Mouse (Mus musculus): Measurements from ENCODE around the gene Bend5. TPM values are rescaled to one million over a fixed set of nuclear protein-coding genes. Genes with fewer than 3 reads are reported as not detected.
A peak's percentile ranks its signal among the peaks of the same experiment; 100 is the strongest.

Gene Bend5
- total RNA-seq (2021): 10 to 100 TPM; 13.1 to 13.5 TPM
- long read RNA-seq, experiment 1, partial matches to known transcripts: 0 of 6 reads
- long read RNA-seq, experiment 1, other reads (novel, unspliced or antisense): 2 of 6 reads
- long read RNA-seq, experiment 2, transcript Bend5-201 (6 exons, 1,826 nt): major isoform, 5 of 12 reads
- long read RNA-seq, experiment 2, partial matches to known transcripts: 0 of 12 reads
- long read RNA-seq, experiment 2, other reads (novel, unspliced or antisense): 4 of 12 reads

DNA sequence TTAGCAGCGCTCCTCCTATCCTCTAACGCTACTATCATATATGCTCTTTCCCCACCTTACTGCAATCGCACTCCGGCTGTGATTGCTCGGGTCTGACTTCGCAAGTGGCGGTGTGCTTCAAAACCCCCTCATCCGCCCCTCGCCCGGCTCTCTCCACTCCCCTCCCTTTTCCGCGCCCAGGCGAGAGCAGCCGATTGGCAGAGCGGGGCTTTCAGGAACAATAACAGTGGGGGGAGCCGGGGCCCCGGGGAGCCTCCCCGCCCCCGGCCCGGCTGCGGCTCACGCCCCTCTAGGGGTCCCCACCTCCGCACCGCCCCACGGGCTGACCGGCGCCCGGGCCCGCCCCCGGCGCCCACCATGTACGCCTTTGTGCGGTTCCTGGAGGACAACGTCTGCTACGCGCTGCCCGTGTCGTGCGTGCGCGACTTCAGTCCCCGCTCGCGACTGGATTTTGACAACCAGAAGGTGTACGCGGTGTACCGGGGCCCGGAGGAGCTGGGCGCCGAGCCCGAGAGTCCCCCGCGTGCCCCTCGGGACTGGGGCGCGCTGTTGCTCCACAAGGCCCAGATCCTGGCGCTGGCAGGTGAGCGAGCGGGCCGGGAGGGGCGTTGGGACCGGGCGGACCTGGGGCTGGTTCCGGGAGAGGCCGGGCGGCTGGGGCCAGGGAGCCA is at the start of gene Bend5:
Gene Bend5 (plus strand): TSS at position 189 of the 671 bp plus-strand sequence.
- no peak for TF ChIP-seq CTCF (conservative IDR thresholded peaks at IDR 0.05)
- DNase-seq (ENCODE audit: low spot score in 2 of 2): peak; percentile 58 to 64
- Histone ChIP-seq H3K27ac (peak within 1 kb of the TSS; percentile 81), H3K4me3 (peak within 1 kb of the TSS; percentile 67)

DNA sequence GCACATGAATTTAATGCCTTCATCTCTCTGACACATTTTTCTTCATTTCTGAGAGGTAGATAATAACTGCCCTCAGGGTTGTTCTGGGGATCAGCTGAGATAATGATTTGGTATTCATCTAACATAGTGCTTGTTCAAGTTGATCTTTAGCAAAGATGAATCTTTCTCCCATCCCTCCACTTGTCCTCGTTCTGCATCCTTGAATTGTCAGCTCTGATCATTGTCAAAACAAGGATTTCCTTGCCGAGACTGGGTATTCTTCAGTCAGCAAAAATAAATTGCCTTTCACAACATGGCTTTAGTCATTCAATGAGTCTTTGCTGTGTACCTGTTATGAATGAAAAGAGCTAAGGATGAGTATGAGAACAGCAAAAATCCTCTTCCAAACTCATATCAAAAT is 47.0 kb upstream of the Bend5 start:
- Histone ChIP-seq H3K27ac (no peak overlapping the region), H3K4me3 (no peak overlapping the region)
- TF ChIP-seq CTCF (conservative IDR thresholded peaks at IDR 0.05): no peak
- no peak for DNase-seq (ENCODE audit: low spot score in 2 of 2)

DNA sequence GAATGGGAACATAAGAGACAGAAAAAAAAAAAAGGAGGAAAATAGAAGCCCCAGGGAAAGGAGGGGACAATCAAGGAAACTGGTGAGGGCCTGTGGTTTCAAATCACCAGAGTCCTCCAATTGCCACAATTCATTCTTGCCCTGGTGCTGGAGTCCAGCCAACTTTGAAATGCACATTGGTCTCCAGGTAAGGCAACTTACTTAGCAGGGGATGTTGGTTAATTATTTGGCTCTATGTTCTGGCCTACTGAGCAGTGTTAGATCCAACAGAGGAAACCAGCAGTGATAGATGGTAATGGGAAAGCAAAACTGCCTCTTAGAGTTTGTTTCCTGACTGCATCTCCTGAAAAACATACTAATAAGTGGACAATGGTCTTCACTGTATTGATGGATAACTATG is 37.6 kb upstream of the Bend5 start:
- no peak for DNase-seq (ENCODE audit: low spot score in 2 of 2)
- Histone ChIP-seq H3K27ac (no peak overlapping the region), H3K4me3 (no peak overlapping the region)
- TF ChIP-seq CTCF (conservative IDR thresholded peaks at IDR 0.05): no peak

DNA sequence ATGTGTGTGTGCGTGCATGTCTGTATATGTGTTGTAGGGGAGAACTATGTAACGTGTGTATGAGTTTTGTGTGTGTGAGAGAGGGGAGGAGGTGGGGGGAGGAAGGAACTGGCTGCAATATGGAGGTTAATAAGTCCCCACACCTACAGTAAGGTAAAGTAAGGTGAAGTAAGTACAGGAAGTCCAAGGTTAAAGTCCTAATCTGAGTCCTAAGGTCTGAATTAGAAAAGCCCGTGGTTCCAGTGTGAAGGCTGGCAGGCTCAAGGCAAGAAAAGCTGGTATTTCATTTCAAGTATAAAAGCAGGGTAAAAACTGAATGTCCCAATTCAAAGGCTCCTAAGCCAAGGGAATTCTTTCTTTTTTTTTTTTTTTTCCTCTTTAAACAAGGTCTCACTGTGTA is 36.7 kb upstream of the Bend5 start:
- Histone ChIP-seq H3K4me3 (no peak overlapping the region), H3K27ac (no peak overlapping the region)
- no peak for TF ChIP-seq CTCF (conservative IDR thresholded peaks at IDR 0.05)
- DNase-seq (ENCODE audit: low spot score in 2 of 2): no peak

DNA sequence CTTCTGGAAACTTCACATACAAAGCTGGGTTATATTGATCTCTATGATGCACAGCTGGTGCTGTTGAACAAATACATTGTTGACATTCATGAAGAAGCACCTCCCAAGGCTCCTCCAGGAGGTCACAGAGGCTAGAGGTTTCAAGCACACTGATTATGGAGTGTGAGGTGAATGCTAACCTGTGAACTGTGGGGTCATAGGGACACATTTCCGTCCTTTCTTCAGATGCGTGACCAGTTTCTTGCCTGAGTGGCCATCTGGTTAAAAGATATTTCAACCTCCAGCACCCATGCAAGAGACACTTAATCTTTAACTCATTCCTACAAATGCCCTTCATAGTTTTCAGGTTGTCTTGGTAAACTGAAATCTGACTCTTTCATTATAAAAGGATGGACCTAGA is 31.7 kb upstream of the Bend5 start:
- no peak for TF ChIP-seq CTCF (conservative IDR thresholded peaks at IDR 0.05)
- no peak overlapping the region for H3K27ac ChIP-seq
- H3K4me3 ChIP-seq: no peak overlapping the region
- no peak for DNase-seq (ENCODE audit: low spot score in 2 of 2)

DNA sequence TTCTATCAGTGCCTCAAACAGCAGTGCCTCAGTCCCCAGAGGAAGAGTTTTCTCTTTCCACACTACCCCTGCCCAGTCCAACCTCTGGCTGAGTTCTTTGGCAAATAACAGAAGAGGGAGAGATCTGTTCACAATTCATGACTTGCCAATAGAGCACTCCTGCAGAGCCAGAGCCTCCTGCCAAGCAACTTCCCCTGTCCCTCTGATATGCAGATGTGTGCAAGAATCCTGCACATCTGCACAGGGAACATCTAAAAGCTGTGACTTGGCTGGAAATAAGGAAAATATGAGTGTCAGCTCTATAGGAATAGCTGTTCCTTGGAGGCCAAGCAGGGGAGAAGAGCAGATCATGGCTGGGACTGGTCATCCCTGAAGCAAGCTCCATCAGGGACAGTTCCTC is 24.1 kb upstream of the Bend5 start:
- H3K27ac ChIP-seq: no peak overlapping the region
- DNase-seq (ENCODE audit: low spot score in 2 of 2): no peak
- H3K4me3 ChIP-seq: no peak overlapping the region
- TF ChIP-seq CTCF (conservative IDR thresholded peaks at IDR 0.05): no peak

DNA sequence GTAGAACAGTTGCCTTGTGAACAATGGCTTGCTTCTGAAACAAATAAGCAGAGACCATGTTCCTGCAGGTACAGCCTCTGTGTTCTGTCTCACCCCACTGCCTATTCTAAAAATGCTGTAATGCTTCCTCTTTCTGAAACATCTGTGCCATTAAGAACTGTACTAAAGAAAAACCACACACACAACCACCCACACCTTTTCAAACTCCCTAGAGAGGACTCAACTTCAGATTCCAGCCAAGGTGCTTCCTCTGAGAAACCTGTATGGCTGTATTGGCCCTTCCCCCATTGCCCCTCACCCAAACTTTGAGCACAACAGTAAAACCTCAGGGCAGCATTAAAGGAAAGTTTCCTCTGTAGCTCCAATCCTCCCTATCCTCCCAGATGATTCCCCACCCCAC is 15.0 kb upstream of the Bend5 start:
- no peak overlapping the region for H3K27ac ChIP-seq
- no peak for TF ChIP-seq CTCF (conservative IDR thresholded peaks at IDR 0.05)
- no peak overlapping the region for H3K4me3 ChIP-seq
- DNase-seq (ENCODE audit: low spot score in 2 of 2): no peak

DNA sequence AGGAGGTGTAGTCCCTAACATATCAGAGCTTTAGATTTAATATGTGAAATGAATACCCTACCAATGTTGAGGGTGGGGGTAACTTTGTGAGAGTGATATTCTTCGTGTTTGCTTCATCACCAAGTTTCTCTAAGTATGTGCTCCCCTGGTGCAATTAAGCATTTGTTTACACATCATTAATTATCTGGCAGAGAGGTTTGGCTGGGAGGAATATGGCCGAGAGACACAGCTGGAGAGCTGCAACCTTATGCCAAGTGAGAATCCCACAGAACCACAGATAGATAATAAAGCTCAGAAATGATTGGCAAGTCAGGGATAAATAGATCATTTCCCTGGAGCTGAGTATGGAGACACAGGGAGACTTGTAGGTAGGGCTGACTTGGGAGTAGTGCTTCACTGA is 14.1 kb upstream of the Bend5 start:
- no peak for DNase-seq (ENCODE audit: low spot score in 2 of 2)
- Histone ChIP-seq H3K4me3 (no peak overlapping the region), H3K27ac (no peak overlapping the region)
- TF ChIP-seq CTCF (conservative IDR thresholded peaks at IDR 0.05): no peak

DNA sequence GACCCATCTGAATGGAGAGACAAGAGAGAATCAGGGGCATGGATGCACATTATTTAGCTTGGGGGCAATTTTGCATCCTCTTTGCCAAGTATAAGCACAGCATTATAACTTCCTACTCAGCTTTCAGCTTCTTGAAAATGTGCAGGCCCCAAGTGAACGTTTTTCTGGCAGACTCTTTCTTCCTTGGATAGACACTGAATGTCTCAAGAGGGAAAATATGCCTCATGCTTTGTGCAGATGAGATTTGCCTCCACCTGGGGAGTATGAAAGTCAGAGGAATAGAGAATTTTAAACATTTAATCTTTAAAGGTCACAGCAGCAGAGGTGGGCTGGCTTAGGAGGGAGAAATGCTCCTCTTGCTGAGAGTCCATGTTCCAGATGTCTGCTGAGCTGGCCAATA is 11.6 kb upstream of the Bend5 start:
- Histone ChIP-seq H3K27ac (0 out of 2 replicates have a peak overlapping the region, but pooled peaks have one; percentile 2), H3K4me3 (no peak overlapping the region)
- TF ChIP-seq CTCF (conservative IDR thresholded peaks at IDR 0.05): no peak
- DNase-seq (ENCODE audit: low spot score in 2 of 2): no peak

DNA sequence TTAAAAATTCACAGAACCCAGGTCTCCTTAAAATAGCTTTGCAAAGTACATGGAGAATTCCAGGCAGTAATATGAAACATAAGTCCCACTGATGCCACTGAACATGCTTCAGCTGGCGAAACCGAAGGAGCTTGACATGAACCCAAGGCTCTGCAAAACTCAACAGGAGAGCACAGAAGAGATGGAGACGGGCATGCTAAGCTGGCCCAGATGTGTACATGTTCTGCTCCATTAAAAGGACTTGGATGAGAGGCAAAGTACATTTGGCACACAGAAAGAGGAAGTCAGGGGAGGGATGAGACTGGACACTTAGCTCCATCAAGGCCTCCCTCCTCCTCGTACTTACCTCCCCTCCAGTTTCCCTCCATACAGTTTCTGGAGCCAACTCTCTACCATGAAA is 4.1 kb upstream of the Bend5 start:
- Histone ChIP-seq H3K27ac (no peak overlapping the region), H3K4me3 (no peak overlapping the region)
- no peak for DNase-seq (ENCODE audit: low spot score in 2 of 2)
- no peak for TF ChIP-seq CTCF (conservative IDR thresholded peaks at IDR 0.05)

DNA sequence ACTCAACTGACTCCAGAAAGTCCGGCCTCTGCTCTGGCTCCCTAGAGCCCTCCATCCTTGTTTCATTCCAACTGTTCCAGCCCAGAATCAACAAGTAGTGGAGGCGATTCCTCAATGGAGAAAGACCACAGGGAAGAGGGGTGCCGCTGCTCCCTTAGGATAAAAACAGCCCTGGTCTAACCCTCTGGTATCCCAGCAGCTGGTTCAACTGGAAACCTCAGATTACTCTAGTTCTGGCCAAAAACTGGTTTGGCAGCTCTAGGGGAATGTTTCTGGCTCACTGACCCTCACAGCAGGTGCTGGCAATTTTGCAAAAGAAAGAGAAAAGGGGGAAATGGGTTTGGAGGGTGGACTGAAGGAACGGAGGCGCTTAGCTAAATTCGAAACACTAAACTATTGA is 407 bp upstream of the Bend5 start:
- Histone ChIP-seq H3K4me3 (peak overlapping the region; percentile 67), H3K27ac (peak overlapping the region; percentile 81; the same call in 1 of the 2 replicates)
- TF ChIP-seq CTCF (conservative IDR thresholded peaks at IDR 0.05): no peak
- no peak for DNase-seq (ENCODE audit: low spot score in 2 of 2)

DNA sequence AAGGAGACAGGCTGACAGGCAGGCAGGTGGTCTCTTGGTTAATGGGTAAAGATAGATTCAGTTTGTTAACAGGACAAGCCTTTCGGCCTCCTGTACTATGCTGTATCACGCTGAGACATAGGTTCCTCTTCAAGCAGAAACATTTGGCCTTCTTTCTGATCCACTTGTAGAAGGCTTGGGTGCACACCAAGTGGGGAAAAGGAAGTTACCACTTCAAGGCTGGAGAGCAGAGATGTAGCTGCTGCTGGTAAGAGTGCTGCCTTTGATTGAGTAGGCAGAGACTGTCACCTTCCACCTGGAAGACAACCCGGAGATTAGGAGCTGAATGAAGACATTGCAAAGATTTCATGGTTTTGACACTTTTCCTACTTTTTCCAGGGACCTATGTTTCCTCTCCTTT is 1.3 kb downstream of the Bend5 start:
- no peak for TF ChIP-seq CTCF (conservative IDR thresholded peaks at IDR 0.05)

DNA sequence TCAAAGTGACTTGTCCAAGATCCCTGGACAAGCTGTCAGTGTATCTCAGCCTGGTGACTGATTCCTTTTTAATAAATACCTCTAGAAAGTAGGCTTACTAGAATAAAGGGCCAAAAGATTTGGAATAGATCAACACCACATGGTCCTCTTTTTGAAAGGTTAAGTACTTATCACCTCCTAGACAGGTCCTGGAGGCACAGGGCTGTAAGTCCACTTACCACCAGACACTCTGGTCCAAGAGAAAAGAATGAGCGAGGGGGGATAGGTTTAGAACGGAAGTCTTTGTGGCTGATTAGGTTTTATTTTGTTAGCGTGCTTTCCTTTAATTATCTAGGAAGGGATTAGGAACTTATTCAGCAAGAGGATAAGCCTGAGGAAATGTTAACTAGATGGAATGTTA is 1.7 kb downstream of the Bend5 start:
- H3K4me3 ChIP-seq: no peak overlapping the region
- no peak for TF ChIP-seq CTCF (conservative IDR thresholded peaks at IDR 0.05)
- no peak overlapping the region for H3K27ac ChIP-seq
- no peak for DNase-seq (ENCODE audit: low spot score in 2 of 2)

More for the DNA sequence above, 1.3 kb downstream of the Bend5 start:
- Histone ChIP-seq H3K4me3 (peak overlapping the region; percentile 67), H3K27ac (peak overlapping the region; percentile 81; the same call in 1 of the 2 replicates)
- no peak for DNase-seq (ENCODE audit: low spot score in 2 of 2)

DNA sequence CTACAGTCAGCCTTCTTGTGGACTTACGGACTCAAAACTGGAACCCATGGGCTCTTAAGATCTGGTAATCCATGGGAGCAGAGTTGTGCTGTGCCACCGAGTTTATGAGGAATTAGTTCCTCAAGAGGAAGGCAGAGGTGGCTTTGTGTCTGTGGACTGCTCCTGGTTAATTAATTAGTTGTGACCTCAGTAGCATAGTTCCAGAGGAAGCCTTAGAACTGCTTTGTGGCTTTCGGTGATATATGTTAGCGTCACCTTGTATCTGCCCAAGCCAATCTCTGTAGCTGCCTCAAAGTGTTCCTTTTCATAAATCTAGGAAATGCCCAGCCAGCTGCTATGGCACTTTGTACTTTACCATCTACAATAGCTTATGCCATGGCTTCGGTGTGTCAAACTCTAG is 2.9 kb downstream of the Bend5 start:
- no peak for TF ChIP-seq CTCF (conservative IDR thresholded peaks at IDR 0.05)
- no peak for DNase-seq (ENCODE audit: low spot score in 2 of 2)
- no peak overlapping the region for H3K27ac ChIP-seq
- no peak overlapping the region for H3K4me3 ChIP-seq
